Mouse (Mus musculus) lung, postnatal 0 days (tissue): ENCODE measurements around the gene Urm1.

Source experiments
- CTCF ChIP-seq: IDR thresholded peaks from 2 replicates; pipeline ENCODE4 v1.5.1; 2016; ENCODE audit warnings: antibody characterized with exemption, mild to moderate bottlenecking
- EP300 ChIP-seq: IDR thresholded peaks from 2 replicates; pipeline ENCODE4 v1.6.1; 2016; ENCODE audit warnings: antibody characterized with exemption, mild to moderate bottlenecking, control low read depth

- TF ChIP-seq CTCF (no peak), EP300 (no peak)
Measured at GRCm38 (mm10) chr2:29839460-29839859, 19.6 kb downstream of the Urm1 start.
